Mouse (Mus musculus): ENCODE results near the gene Nrl. TPM values are rescaled to one million over a fixed set of nuclear protein-coding genes. Genes with fewer than 3 reads are reported as not detected.

Gene Nrl
- polyA plus RNA-seq, 1 experiment from 2014 or later, result not detected

DNA sequence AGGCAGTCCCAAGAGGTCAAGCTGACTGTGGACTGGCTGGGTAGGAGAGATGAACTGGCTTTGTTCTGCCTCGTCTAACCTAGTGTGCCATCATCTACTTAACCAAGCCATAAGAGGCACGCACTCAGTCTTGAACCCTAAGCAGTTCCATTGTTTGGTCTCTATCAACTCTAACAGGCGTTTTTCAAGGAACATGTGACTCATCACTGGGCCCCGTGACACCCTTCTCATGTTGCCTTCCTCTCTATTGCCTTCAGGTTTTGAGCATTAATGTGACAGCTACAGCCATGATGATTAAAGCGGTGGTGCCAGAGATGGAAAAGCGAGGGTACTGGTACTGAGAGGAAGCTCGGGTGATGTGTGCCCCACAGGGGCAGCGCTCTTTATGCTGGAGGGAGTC lies 37.9 kb downstream of the Nrl start:
- 85% methylated on average over 8 of the region's 8 CpGs for WGBS
- Histone ChIP-seq H3K36me3 (ENCODE audit: control insufficient read depth, insufficient read depth, low read length) (no peaks in the 10 kb centered on the region; the same call in 1 of the 2 replicates), H3K4me2 (ENCODE audit: low read depth) (no peak overlapping the region), H3K9ac (ENCODE audit: low read length) (no peak overlapping the region), H3K4me1 (ENCODE audit: control insufficient read depth, insufficient read depth, low read length) (no peaks in the 10 kb centered on the region), H3K27me3 (ENCODE audit: control insufficient read depth, insufficient read depth, low read length) (no peaks in the 10 kb centered on the region), H3K9me3 (ENCODE audit: control insufficient read depth, low read length) (no peaks in the 10 kb centered on the region), H3K4me3 (ENCODE audit: low read depth, low read length) (no peak overlapping the region), H3K27ac (ENCODE audit: low read depth, low read length) (no peak overlapping the region)
- ATAC-seq (ENCODE audit: insufficient read depth, low FRiP score, low TSS enrichment), result no peak
- DNase-seq (ENCODE audit: low spot score), result no peak

DNA sequence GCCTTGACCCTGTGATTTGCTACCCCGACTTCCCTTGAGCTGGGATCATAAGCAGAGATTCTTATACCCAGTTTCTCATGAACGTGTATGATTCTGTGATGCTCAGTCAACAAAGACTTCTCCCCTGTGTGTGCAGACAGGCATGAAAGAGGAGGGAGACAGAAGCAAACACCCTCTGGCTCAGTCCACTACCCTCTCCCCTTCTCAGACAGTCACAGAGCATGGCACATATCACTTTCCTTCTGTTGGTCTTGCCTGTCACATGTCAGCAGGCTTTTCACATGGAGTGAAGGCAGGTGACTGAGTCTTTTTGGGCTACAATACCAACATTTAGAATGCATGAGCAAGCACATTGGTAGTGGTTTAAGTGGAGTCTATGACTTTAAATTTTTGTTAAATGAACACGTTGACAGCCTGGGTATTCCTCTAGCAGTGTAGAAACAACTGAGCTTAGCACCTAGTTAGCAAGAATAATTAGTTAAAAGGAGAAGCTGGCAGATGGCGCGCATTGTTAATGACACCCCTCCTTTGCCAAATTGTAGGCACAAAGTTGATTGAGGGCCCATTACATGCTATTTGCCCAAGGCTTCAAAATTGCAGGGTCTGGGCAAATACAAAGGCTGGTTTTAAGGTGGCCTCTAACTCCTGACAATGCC lies 40.2 kb downstream of the Nrl start:
- DNase-seq (ENCODE audit: low spot score), result no peak
- no peak overlapping the region for H3K27ac ChIP-seq (ENCODE audit: low read depth, low read length)

GRCm38 (mm10) chr14:55479629-55480028 lies 45.2 kb downstream of the Nrl start:
- Histone ChIP-seq H3K9ac (ENCODE audit: low read length) (no peak overlapping the region), H3K27me3 (ENCODE audit: control insufficient read depth, insufficient read depth, low read length) (no peaks in the 10 kb centered on the region), H3K27ac (ENCODE audit: low read depth, low read length) (no peak overlapping the region), H3K36me3 (ENCODE audit: control insufficient read depth, insufficient read depth, low read length) (no peaks in the 10 kb centered on the region), H3K9me3 (ENCODE audit: control insufficient read depth, low read length) (no peaks in the 10 kb centered on the region), H3K4me2 (ENCODE audit: low read depth) (no peak overlapping the region), H3K4me1 (ENCODE audit: control insufficient read depth, insufficient read depth, low read length) (no peaks in the 10 kb centered on the region), H3K4me3 (ENCODE audit: low read depth, low read length) (no peak overlapping the region)
- DNase-seq (ENCODE audit: low spot score) (no peak), ATAC-seq (ENCODE audit: insufficient read depth, low FRiP score, low TSS enrichment) (no peak)
- WGBS, result 89% methylated on average over 10 of the region's 10 CpGs

More for the DNA sequence above, 40.2 kb downstream of the Nrl start:
- H3K27me3 ChIP-seq (ENCODE audit: control insufficient read depth, insufficient read depth, low read length), result no peaks in the 10 kb centered on the region
- H3K9me3 ChIP-seq (ENCODE audit: control insufficient read depth, low read length), result no peaks in the 10 kb centered on the region
- H3K4me2 ChIP-seq (ENCODE audit: low read depth), result no peak overlapping the region
- H3K4me1 ChIP-seq (ENCODE audit: control insufficient read depth, insufficient read depth, low read length), result no peaks in the 10 kb centered on the region
- 69% methylated on average over 5 of the region's 5 CpGs for WGBS
- no peak overlapping the region for H3K4me3 ChIP-seq (ENCODE audit: low read depth, low read length)
- H3K9ac ChIP-seq (ENCODE audit: low read length), result no peak overlapping the region
- ATAC-seq (ENCODE audit: insufficient read depth, low FRiP score, low TSS enrichment), result no peak
- no peaks in the 10 kb centered on the region; the same call in 1 of the 2 replicates for H3K36me3 ChIP-seq (ENCODE audit: control insufficient read depth, insufficient read depth, low read length)

- Histone ChIP-seq H3K36me3 (ENCODE audit: control insufficient read depth, insufficient read depth, low read length) (no peaks in the 10 kb centered on the region), H3K4me1 (ENCODE audit: control insufficient read depth, insufficient read depth, low read length) (no peaks in the 10 kb centered on the region), H3K9me3 (ENCODE audit: control insufficient read depth, low read length) (no peaks in the 10 kb centered on the region), H3K27ac (ENCODE audit: low read depth, low read length) (peak within 1 kb of the TSS; percentile 64; the same call in 1 of the 2 replicates), H3K4me2 (ENCODE audit: low read depth) (peak within 1 kb of the TSS; percentile 58), H3K9ac (ENCODE audit: low read length) (peak within 1 kb of the TSS; percentile 76), H3K27me3 (ENCODE audit: control insufficient read depth, insufficient read depth, low read length) (no peaks in the 10 kb centered on the region), H3K4me3 (ENCODE audit: low read depth, low read length) (peak within 1 kb of the TSS; percentile 57)
- 2% methylated on average over 38 of the region's 38 CpGs for WGBS
- peak; percentile 95 for ATAC-seq (ENCODE audit: insufficient read depth, low FRiP score, low TSS enrichment)
- DNase-seq (ENCODE audit: low spot score), result peak; percentile 82
Measured at GRCm38 (mm10) chr14:55478651-55479599, 45.9 kb downstream of the Nrl start, which contains the start of gene Dhrs4. Gene Dhrs4 (plus strand): TSS chr14:55478758.

DNA sequence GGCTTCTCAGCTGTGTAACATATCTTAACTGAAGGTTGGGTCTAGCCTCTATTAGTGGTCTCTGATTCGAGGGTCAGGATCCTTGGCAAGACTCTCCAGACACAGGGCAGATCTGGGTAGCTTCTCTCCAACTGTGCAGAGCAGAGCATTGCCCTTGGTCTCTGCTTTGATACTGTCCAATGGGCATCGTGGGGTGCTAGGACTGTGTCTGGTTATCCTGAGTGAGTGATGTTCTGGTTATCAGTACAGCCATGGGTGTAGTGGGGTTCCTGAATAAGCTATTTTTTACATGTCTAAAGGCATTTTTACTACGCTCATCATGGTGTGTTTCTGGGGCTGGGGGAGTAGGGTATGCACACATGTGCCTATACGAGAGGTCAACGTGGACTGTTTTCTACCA lies 47.0 kb downstream of the Nrl start:
- 91% methylated on average over 5 of the region's 5 CpGs for WGBS
- no peak for DNase-seq (ENCODE audit: low spot score)

DNA sequence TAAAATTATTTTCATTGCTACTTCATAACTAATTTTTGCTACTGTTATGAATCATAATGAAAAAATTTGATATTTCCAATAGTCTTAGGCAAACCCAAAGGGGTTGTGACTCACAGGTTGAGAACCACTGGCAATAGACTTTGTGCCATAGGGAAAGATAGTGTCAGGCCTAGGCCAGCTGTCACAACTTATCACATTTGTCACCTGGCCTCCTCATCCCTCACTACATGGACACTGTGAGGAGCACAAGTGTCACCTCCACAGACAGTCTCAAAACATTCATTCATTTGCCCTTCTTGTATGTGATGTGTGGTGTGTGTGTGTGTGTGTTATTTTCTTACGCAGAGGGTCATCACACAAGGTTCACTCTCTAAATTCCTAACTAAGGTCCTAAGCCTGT lies 47.4 kb downstream of the Nrl start:
- no peak overlapping the region for H3K9ac ChIP-seq (ENCODE audit: low read length)
- no peak for ATAC-seq (ENCODE audit: insufficient read depth, low FRiP score, low TSS enrichment)
- H3K4me1 ChIP-seq (ENCODE audit: control insufficient read depth, insufficient read depth, low read length), result no peaks in the 10 kb centered on the region
- no peak overlapping the region for H3K27ac ChIP-seq (ENCODE audit: low read depth, low read length)
- no peak overlapping the region for H3K4me3 ChIP-seq (ENCODE audit: low read depth, low read length)
- no peak for DNase-seq (ENCODE audit: low spot score)
- H3K4me2 ChIP-seq (ENCODE audit: low read depth), result no peak overlapping the region
- H3K9me3 ChIP-seq (ENCODE audit: control insufficient read depth, low read length), result no peaks in the 10 kb centered on the region
- H3K27me3 ChIP-seq (ENCODE audit: control insufficient read depth, insufficient read depth, low read length), result no peaks in the 10 kb centered on the region
- no peaks in the 10 kb centered on the region for H3K36me3 ChIP-seq (ENCODE audit: control insufficient read depth, insufficient read depth, low read length)
- 91% methylated on average over 1 of the region's 1 CpGs for WGBS

More for the DNA sequence above, 47.0 kb downstream of the Nrl start:
- H3K27me3 ChIP-seq (ENCODE audit: control insufficient read depth, insufficient read depth, low read length), result no peaks in the 10 kb centered on the region
- ATAC-seq (ENCODE audit: insufficient read depth, low FRiP score, low TSS enrichment), result no peak
- no peak overlapping the region for H3K27ac ChIP-seq (ENCODE audit: low read depth, low read length)
- no peaks in the 10 kb centered on the region for H3K4me1 ChIP-seq (ENCODE audit: control insufficient read depth, insufficient read depth, low read length)
- H3K4me2 ChIP-seq (ENCODE audit: low read depth), result no peak overlapping the region
- H3K9me3 ChIP-seq (ENCODE audit: control insufficient read depth, low read length), result no peaks in the 10 kb centered on the region
- H3K9ac ChIP-seq (ENCODE audit: low read length), result no peak overlapping the region
- H3K4me3 ChIP-seq (ENCODE audit: low read depth, low read length), result no peak overlapping the region
- no peaks in the 10 kb centered on the region for H3K36me3 ChIP-seq (ENCODE audit: control insufficient read depth, insufficient read depth, low read length)

GRCm38 (mm10) chr14:55475654-55476053 lies 49.1 kb downstream of the Nrl start:
- H3K36me3 ChIP-seq (ENCODE audit: control insufficient read depth, insufficient read depth, low read length), result no peaks in the 10 kb centered on the region
- no peak for DNase-seq (ENCODE audit: low spot score)
- H3K4me3 ChIP-seq (ENCODE audit: low read depth, low read length), result no peak overlapping the region
- no peak overlapping the region for H3K27ac ChIP-seq (ENCODE audit: low read depth, low read length)
- ATAC-seq (ENCODE audit: insufficient read depth, low FRiP score, low TSS enrichment), result no peak
- 72% methylated on average over 2 of the region's 2 CpGs for WGBS
- no peaks in the 10 kb centered on the region for H3K4me1 ChIP-seq (ENCODE audit: control insufficient read depth, insufficient read depth, low read length)
- H3K27me3 ChIP-seq (ENCODE audit: control insufficient read depth, insufficient read depth, low read length), result no peaks in the 10 kb centered on the region
- no peaks in the 10 kb centered on the region for H3K9me3 ChIP-seq (ENCODE audit: control insufficient read depth, low read length)
- H3K4me2 ChIP-seq (ENCODE audit: low read depth), result no peak overlapping the region
- H3K9ac ChIP-seq (ENCODE audit: low read length), result no peak overlapping the region

GRCm38 (mm10) chr14:55470806-55471205 lies 54.0 kb downstream of the Nrl start:
- Histone ChIP-seq H3K9me3 (ENCODE audit: control insufficient read depth, low read length) (no peaks in the 10 kb centered on the region), H3K9ac (ENCODE audit: low read length) (no peak overlapping the region), H3K4me2 (ENCODE audit: low read depth) (no peak overlapping the region), H3K27ac (ENCODE audit: low read depth, low read length) (no peak overlapping the region), H3K36me3 (ENCODE audit: control insufficient read depth, insufficient read depth, low read length) (no peaks in the 10 kb centered on the region), H3K27me3 (ENCODE audit: control insufficient read depth, insufficient read depth, low read length) (no peaks in the 10 kb centered on the region), H3K4me3 (ENCODE audit: low read depth, low read length) (no peak overlapping the region), H3K4me1 (ENCODE audit: control insufficient read depth, insufficient read depth, low read length) (no peaks in the 10 kb centered on the region)
- WGBS, result 12% methylated on average over 10 of the region's 10 CpGs
- ATAC-seq (ENCODE audit: insufficient read depth, low FRiP score, low TSS enrichment) (no peak), DNase-seq (ENCODE audit: low spot score) (no peak)
